Mouse (Mus musculus) megakaryocyte-erythroid progenitor cell, adult 5-6 weeks (primary cell): Measurements from ENCODE around the gene Kazald1. TPM values are rescaled to one million over a fixed set of nuclear protein-coding genes. Genes with fewer than 3 reads are reported as not detected.

Experiments
- ATAC-seq: replicated peaks from 2 replicates; pipeline ENCODE4 v1.8.0; 2016; ENCODE audit warnings: mild to moderate bottlenecking, inconsistent platforms; ENCODE audit not compliant: severe bottlenecking, poor library complexity, low FRiP score, low TSS enrichment
- total RNA-seq, 2 experiments: library from RNA; stranded (forward) in 1 of 2; stranded (reverse) in 1 of 2; fragments of 200-1000, 215-1000 nt in 1 of 2; fragments of >200 nt in 1 of 2; fragmentation: Nextera tagmentation in 1 of 2; gene quantifications; 2 replicates each; pipeline ENCODE4 v1.2.3; 2014 to 2017

Gene Kazald1
- total RNA-seq, 2 experiments from 2014 or later, result 1.2 to 1.7 TPM

- peak; percentile 48 for ATAC-seq
These were observed 438 bp downstream of the Kazald1 start for GRCm38 (mm10) chr19:45075323-45076035.

GRCm38 (mm10) chr19:45076036-45076575 is 1.1 kb downstream of the Kazald1 start:
- ATAC-seq, result peak; percentile 15

DNA sequence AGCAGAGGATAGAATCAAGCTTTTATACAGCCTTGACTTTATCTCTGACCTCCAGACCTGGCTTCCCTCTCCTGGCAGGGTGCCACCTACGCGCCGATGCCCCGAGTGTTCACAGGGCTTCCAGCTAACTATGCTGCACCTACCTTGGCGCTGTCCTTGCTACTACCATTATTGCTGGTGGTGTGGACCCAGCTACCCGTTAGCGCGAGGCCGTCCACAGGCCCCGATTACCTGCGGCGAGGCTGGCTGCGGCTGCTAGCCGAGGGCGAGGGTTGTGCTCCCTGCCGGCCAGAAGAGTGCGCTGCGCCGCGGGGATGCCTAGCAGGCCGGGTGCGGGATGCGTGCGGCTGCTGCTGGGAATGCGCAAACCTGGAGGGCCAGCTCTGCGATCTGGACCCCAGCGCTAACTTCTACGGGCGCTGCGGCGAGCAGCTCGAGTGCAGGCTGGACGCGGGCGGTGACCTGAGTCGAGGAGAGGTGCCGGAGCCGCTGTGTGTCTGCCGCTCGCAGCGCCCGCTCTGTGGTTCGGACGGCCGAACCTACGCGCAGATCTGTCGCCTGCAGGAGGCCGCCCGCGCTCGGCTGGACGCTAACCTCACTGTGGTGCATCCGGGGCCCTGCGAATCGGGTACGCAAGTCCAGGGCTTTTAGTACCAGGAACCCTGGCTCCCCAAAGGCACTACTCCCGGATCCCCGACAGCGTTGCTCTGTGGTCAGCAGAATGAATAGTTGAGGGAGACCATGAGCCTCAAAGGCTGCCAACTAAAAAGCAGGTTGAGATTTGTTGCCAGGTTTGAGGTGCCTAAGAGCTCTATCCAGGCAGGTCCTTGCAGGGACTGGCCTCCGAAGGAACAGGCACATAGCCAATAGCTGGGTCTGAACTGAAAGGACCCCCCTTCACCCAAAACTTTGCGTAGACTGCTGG is 1.8 kb downstream of the Kazald1 start:
- peak; percentile 52 for ATAC-seq

DNA sequence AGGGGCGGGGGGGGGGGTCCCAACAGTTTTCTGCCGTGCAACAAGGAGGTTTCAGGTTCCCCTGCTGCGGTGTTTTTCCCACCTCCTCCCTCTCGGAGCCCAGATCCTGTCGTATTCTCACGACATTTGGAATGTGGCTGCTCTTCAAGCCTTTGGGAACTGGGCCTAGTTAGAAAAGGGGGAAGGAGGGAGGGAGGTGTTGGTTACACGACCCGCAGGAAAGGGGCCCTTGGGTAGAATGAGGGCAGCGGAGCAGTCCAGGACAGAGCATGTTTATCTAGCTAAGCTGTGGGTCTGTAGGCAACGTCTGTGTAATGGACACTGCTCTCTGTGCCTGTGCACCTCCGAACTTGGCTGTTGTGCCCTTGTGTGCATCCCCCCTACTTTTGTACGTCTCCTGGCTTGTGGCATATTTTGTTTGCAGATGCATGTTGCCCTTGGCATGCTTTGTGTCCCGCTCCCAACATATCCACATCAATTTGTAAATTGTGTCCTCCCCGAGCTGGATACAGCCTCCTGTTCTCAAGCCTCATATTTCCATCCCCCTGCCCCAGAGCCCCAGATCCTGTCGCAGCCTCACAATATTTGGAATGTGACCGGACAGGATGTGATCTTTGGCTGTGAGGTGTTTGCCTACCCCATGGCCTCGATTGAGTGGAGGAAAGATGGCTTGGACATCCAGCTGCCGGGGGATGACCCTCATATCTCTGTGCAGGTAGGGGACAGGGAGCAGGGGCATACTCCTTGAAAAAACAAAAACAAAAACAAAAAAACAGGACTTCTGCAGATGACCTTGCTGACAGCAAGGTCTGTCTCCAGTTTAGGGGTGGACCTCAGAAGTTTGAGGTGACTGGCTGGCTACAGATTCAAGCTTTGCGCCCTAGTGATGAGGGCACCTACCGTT is 3.0 kb downstream of the Kazald1 start:
- no peak for ATAC-seq

DNA sequence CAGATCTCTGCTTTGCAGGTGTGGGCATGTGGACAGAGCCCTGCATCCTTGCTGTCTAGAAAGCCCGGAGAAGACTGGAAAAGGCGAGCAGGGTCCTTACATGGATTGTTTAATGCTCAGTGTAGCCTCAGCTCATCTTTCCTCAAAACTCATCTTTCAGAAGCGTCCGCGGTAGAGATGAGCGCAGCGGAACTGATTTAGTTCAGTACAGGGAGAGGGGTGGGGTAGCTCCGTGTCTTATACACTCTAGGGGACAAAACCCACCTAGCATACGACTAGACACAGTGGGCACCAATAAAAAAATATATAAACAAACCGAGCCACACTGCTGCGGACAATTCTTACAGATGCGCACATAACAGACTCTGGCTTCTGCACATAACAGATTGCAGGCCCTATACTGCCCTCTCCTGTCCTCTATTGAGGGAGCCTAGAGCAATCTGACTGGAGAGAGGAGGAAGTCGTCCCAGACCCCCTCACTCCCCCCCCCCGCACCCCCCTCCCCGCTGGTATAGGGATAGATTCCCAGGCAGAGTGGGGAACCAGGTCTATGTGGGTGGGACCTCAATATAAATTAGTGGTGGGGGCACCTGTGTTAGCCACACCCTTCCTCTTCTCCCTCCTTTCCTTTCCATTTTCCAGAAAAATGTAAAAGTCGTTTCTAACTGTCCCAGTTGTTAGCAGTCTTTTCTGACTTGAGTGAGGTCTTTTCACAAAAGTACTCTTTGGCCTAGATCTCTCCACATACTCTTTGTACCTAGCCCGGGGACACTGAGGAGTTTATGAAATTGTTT is 4.1 kb downstream of the Kazald1 start:
- no peak for ATAC-seq

GRCm38 (mm10) chr19:45079769-45080515 is 4.9 kb downstream of the Kazald1 start:
- no peak for ATAC-seq

DNA sequence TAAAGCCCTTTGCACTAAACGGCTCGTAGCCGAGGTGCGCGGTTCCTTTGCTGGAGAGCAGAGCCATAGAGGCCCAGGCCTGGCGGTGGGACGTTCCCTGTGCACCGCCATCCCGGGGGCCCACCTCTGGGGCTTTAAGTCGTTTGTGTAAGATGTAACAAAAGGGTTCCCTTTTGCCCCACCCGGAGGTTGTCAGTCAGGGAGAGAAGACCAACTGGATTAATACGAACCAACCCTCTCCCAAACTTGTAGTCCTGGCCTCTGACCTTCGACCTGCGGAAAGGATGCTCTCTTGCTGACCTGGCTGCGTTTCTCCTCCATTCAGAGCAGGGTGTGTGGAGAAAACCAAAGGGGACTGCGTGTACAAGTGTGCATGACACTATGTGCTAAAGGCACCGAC is 5.7 kb downstream of the Kazald1 start:
- ATAC-seq, result no peak

GRCm38 (mm10) chr19:45081279-45081678 is 6.2 kb downstream of the Kazald1 start:
- ATAC-seq, result no peak

DNA sequence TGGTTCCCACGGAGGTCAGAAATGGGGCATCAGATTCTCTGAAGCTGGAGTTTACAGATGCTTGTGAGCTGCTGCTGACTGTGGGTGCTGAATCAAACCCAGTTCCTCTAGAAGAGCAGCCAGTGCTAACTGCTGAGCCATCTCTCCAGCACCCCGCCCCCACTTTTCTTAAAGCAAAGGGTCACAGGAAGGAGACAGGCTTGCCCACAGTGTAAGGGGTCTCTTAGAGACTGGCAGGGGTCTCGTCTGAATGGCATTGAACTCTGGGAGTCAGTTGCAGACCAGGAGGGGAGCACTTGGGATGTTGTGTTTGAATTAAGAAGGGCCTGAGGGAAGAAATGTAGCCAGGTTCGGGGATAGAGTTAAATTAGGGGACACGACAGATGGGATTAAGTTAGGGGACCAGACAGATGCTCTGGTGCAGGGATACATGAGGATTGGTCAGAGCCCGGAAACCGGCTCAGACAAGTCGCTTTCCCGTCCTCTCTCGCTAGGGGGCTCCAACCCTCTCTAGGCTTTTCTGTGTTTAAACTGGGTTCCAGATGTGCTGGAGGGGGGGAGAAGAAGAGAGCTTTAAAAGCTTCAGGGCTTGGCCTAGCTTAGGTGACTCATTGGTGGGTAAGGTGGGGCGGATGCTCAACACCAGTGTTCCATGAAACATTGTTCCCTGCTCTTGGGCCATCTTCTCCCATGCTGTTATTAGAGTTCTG is 7.0 kb downstream of the Kazald1 start:
- ATAC-seq, result peak; percentile 56

GRCm38 (mm10) chr19:45097868-45098267 is 22.8 kb downstream of the Kazald1 start:
- ATAC-seq, result 0 out of 2 replicates have a peak, but pooled peaks have one; percentile 52

DNA sequence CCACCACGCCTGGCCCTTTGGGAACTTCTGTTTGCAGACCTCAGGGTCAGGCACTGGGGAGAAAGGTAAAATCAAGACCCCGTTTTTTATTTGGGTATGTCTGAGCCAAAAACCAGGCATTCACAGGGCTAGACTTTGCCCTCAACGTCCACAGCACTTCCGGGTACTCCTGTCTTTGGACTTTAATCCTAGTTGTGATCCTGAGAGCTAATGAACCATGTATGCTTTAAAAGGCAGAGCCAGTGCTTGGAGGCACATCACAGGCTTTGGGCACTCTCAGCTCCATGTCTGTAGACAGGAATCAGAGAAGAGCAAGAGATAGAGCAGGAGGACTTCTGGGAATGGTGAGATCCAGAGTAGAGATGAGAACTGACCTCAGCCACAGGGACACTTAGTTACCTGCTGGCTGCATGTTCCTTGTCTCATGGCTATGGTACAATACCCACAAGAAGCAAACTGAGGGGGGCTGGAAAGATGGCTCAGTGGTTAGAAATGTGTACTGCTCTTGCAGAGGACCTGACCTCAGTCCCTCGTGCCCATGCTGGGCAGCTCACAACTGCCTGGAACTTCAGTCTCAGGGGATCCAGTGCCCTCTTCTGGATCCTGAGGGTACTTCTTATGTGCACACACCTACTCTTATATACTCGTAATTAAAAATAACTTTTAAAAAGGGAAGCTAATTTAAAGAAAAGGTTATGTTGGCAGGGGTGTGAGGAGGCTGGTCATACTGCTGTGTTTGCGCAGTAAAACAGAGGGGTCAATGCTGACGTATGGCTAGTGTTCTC is 25.6 kb downstream of the Kazald1 start:
- 0 out of 2 replicates have a peak, but pooled peaks have one; percentile 47 for ATAC-seq

DNA sequence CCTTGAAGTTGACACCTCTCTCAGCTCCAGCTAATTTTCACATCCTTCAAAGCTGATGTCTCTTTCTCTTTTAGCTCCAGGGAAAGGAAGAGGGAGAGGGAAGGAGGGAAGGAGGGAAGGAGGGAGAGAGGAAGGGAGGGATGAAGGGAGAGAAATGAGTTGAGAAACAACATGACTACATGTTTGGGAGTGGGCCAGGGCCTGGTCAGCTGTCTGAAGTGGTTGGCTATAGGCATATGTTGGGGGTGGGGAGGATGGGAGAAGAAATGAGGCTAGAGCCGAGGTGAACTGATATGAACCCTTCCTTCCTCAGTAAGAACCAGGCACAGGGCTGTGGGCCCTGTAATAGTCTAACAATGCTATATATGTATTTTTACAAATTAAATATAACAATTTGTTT is 30.6 kb downstream of the Kazald1 start:
- no peak for ATAC-seq

GRCm38 (mm10) chr19:45106689-45107088 is 31.6 kb downstream of the Kazald1 start:
- ATAC-seq, result no peak

DNA sequence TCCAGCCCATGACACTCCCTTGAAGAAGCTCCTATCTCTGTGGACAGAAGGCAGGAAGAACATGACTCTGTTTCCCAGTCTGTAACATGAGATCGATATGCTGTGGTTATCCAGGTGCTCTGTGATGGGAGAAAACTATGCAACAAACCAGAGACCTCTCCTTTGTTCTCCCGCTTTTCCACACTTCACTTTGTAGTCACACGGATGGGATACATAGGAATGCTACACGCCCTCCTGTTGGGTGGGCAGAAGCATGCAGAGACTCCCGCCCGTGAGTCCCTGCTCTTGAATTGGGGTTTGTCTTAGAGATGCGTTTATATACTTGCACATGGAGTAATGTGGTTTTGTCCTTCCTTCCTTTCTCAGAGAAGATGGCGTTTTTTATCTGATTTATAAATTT is 35.6 kb downstream of the Kazald1 start:
- no peak for ATAC-seq

DNA sequence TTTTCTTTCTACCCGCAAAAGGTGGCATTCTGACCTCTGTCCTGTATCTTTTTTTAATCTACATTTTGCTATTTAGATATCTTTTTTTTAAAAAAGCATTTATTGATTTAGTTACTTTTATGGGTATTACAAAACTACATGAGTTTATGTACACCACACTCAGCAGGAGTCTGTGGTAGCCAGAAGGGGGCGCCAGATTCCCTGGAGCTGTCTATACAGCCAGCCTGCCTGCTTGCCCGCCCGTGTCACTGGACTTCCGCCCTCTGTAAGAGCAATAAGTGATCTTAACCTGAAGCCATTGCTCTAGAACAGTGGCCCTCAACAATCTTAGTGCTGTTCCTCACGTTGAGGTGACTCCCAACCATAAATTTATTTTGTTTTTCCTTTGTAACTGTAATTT is 37.4 kb downstream of the Kazald1 start:
- ATAC-seq, result no peak

DNA sequence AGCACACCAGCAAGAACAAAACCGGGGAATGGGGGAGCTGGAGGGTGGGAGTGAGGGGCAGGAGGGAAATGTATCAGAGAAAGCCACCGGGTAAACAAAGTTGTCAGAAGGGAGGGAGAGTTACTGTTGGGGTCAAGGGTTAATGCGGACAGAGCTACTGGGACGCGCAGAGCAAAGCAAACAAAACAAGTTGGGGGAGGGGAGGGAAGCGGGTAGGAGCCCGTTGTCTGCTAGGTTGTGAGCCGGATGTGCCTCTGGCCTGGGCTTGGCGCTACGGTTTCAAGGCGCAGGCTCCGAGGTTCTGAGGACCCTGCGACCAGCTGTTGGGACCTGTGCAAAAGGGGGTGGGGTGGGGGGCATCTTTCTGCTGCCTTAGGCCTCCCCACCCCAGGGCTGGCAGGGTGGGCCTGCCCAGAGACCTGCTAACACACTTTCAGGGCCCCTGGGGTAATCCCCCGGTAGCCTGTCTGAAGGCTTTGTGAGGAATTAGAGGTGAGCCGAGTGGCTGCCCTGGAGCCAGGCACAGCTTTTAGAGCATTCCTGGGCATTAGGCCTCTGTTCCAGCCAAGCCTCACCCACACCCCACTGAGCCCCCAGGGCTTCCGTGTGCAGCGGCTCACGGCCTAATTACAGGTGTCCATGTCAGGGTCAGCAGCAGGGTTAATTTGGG is 38.9 kb downstream of the Kazald1 start:
- ATAC-seq, result no peak
